In the genomic region with DNA sequence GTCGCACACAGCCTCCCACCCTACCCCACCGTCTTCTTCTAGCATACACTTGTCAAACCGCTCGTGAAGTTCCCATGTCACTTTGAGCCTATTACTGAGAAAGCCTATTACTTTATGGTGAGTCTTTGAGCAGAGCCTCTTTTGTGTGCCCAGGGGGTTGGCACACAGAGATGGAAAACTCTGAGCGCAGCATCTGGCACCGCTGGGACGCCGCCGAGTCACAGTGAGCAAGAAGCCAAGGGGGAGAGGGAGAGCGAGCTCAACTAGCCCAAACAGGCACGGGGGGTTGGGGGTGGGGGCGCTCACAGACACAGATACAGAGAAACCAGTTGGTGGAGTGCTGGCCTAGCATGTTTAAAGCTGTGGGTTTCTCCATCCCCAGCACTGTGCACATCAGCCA, we compare ENCODE assay signal across 10 mouse cellular contexts. TPM values are rescaled to one million over a fixed set of nuclear protein-coding genes. Genes with fewer than 3 reads are reported as not detected.
DNase-seq lines count a peak whose midpoint lies in the region.
"Had no signal": no experiment of that assay in that cellular context is flagged by ENCODE, and none has a peak within 500 bp of the region (broad histone marks: within the 10 kb centered on the region; RNA-seq: fewer than 3 reads in every experiment).

No protein-coding gene starts in this region.

- intact Hi-C loops in gastrocnemius, postnatal 14 days (cut with DNase I; ENCODE audit: low total_unique reads): no loop called here

- peak; percentile 40 for DNase-seq in gastrocnemius, postnatal 14 days
- DNase-seq in gastrocnemius, postnatal 25 days: no peak
- DNase-seq in layer of hippocampus, adult 9-11 months: peak; percentile 27
- DNase-seq in layer of hippocampus, adult 9-10 months (ENCODE audit: low spot score): no peak
- DNase-seq in 3T3-L1 (ENCODE audit: low read depth, low spot score) (peak; percentile 76), ZHBTc4 (ENCODE audit: low read depth, low spot score) (peak; percentile 46)
- DNase-seq in adrenal gland, postnatal 25 days: no peak
- DNase-seq in right cerebral cortex, postnatal 25 days: no peak
- DNase-seq: adrenal gland, adult 8-10 months; cerebellum, postnatal 25 days had no signal

RNA-seq across cellular contexts. Expression of a gene that starts 16.2 kb away (rescaled TPM):
- total RNA-seq in gastrocnemius, postnatal 14 days (2021): 10 to 100 TPM; 15.6 to 20.0 TPM
- total RNA-seq in gastrocnemius, postnatal 25 days (2021): 1 to 10 TPM; 6.5 to 6.8 TPM
- total RNA-seq in adrenal gland, postnatal 25 days (2021): 21.6 and 38.6 TPM in 2 replicates

RNA-seq across cellular contexts. Expression of a gene that starts 56.8 kb away (rescaled TPM):
- 10 to 100 TPM; 38.9 to 44.1 TPM for total RNA-seq in gastrocnemius, postnatal 14 days (2021)
- total RNA-seq in gastrocnemius, postnatal 25 days (2021): 10 to 100 TPM; 56.0 to 63.1 TPM
- total RNA-seq in adrenal gland, postnatal 25 days (2021): 75.8 and 100 TPM in 2 replicates

RNA-seq across cellular contexts. Expression of a gene that starts 57.0 kb away (rescaled TPM):
- total RNA-seq in gastrocnemius, postnatal 14 days (2021): 10 to 100 TPM; 24.2 to 29.3 TPM
- total RNA-seq in gastrocnemius, postnatal 25 days (2021): 10 to 100 TPM; 18.4 to 19.2 TPM
- total RNA-seq in adrenal gland, postnatal 25 days (2021): 81.6 and 86.5 TPM in 2 replicates

Comparison
In these comparisons a context has a peak if more than half of its experiments do, and no peak if none do; other contexts are left out.
1. DNase-seq: peak in gastrocnemius, postnatal 14 days (single experiment), layer of hippocampus, adult 9-11 months (single experiment), 3T3-L1 (single experiment) and ZHBTc4 (single experiment); none in gastrocnemius, postnatal 25 days (single experiment), layer of hippocampus, adult 9-10 months (single experiment), adrenal gland, postnatal 25 days (single experiment) and right cerebral cortex, postnatal 25 days (single experiment).